Mouse (Mus musculus): ENCODE measurements around the gene Gm14525.
"Not testable (repeated sequence)": the region's sequence is repeated elsewhere in the genome, so short reads cannot be mapped to it uniquely, and the experiment has no call there.

Gm14525 gene

GRCm38 (mm10) chrX:26702538-26702937 lies at the start of gene Gm14525:
TSS of gene Gm14525 (minus strand) at chrX:26702638.
- DNase-seq = not testable (repeated sequence)

All from heart, adult 11 months (tissue).